16 mouse cellular contexts compared by ENCODE assay signal in the genomic region with DNA sequence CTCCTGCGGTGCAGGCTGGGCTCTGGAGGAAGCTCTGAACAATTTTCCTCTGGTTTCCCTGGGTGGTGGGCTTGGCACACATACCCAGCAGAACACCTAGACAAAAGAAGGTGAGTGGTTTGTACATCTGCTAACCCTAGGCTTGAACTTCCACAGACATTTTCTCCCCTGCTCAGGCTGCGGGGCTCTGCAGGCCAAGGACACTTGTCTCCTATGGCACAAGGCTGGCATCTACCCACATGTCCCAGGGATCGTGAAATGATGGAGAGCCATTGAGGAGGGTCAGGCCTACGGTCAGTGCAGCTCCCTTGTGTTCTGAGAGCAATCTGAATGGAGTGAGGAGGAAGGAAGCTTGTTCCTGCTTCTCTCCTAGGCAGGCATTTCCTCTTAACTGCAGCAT.
"Had no signal": no experiment of that assay in that cellular context is flagged by ENCODE, and none has a peak within 500 bp of the region (broad histone marks: within the 10 kb centered on the region; RNA-seq: fewer than 3 reads in every experiment).

No protein-coding gene starts in this region.

- H3K27ac ChIP-seq: neural tube, embryonic 13.5 days; neural tube, embryonic 15.5 days; stomach, embryonic 15.5 days; stomach, postnatal 0 days had no signal

- DNase-seq: retina, postnatal 1 day; right cerebral cortex, adult 18-20 months; right cerebral cortex, postnatal 14 days; right cerebral cortex, postnatal 25 days; right cerebral cortex, postnatal 4 days; spleen, adult 18-20 months; thymus, adult 18-20 months; thymus, adult 2 months; thymus, postnatal 14 days; thymus, postnatal 25 days; thymus, postnatal 36 days; thymus, postnatal 4 days had no signal

- H3K9ac ChIP-seq: neural tube, embryonic 13.5 days; neural tube, embryonic 15.5 days; stomach, embryonic 15.5 days had no signal

- H3K27me3 ChIP-seq: neural tube, embryonic 15.5 days; stomach, embryonic 15.5 days had no signal

- H3K4me1 ChIP-seq: neural tube, embryonic 13.5 days; stomach, embryonic 15.5 days had no signal

- H3K4me3 ChIP-seq: neural tube, embryonic 13.5 days; neural tube, embryonic 15.5 days; stomach, embryonic 15.5 days had no signal

- H3K36me3 ChIP-seq: neural tube, embryonic 13.5 days; neural tube, embryonic 15.5 days; stomach, embryonic 15.5 days had no signal

- H3K9me3 ChIP-seq: neural tube, embryonic 13.5 days; neural tube, embryonic 15.5 days; stomach, embryonic 15.5 days had no signal

- H3K4me2 ChIP-seq: neural tube, embryonic 13.5 days; neural tube, embryonic 15.5 days; stomach, embryonic 15.5 days had no signal
